Mouse (Mus musculus): ENCODE measurements around the gene Serpinb3b. TPM values are rescaled to one million over a fixed set of nuclear protein-coding genes. Genes with fewer than 3 reads are reported as not detected.
"Not testable (repeated sequence)": the region's sequence is repeated elsewhere in the genome, so short reads cannot be mapped to it uniquely, and the experiment has no call there.

The Serpinb3b gene
- not detected in 2 replicates for polyA plus RNA-seq (2012; rRNA removed)

- H3K27me3 ChIP-seq (ENCODE audit: control insufficient read depth, insufficient read depth, low read length): not testable (repeated sequence)
Measured at GRCm38 (mm10) chr1:107278261-107278660, at the start of gene Serpinb3b, which contains the start of gene Serpinb3c. Gene Serpinb3b (minus strand): TSS chr1:107278361. Gene Serpinb3c (minus strand): TSS chr1:107278371.

GRCm38 (mm10) chr1:107243170-107243569 is 35.0 kb downstream of the Serpinb3b start:
- H3K27me3 ChIP-seq (ENCODE audit: control insufficient read depth, insufficient read depth, low read length); H3K4me1 ChIP-seq (ENCODE audit: control insufficient read depth, insufficient read depth, insufficient read length, low read length); H3K36me3 ChIP-seq (ENCODE audit: control insufficient read depth, insufficient read depth, low read length); H3K27ac ChIP-seq (ENCODE audit: insufficient read depth, low read depth, low read length); H3K4me3 ChIP-seq (ENCODE audit: low read depth, low read length): not testable (repeated sequence)
- 30% methylated on average over 3 of the region's 3 CpGs for WGBS

More at GRCm38 (mm10) chr1:107278261-107278660, at the start of gene Serpinb3b, which contains the start of gene Serpinb3c:
- not testable (repeated sequence) for H3K27ac ChIP-seq (ENCODE audit: insufficient read depth, low read depth, low read length); H3K4me3 ChIP-seq (ENCODE audit: low read depth, low read length); H3K36me3 ChIP-seq (ENCODE audit: control insufficient read depth, insufficient read depth, low read length); H3K4me1 ChIP-seq (ENCODE audit: control insufficient read depth, insufficient read depth, insufficient read length, low read length)

GRCm38 (mm10) chr1:107217276-107217675 is 60.9 kb downstream of the Serpinb3b start:
- not testable (repeated sequence) for H3K27ac ChIP-seq (ENCODE audit: insufficient read depth, low read depth, low read length); H3K36me3 ChIP-seq (ENCODE audit: control insufficient read depth, insufficient read depth, low read length); H3K4me1 ChIP-seq (ENCODE audit: control insufficient read depth, insufficient read depth, insufficient read length, low read length); H3K27me3 ChIP-seq (ENCODE audit: control insufficient read depth, insufficient read depth, low read length); H3K4me3 ChIP-seq (ENCODE audit: low read depth, low read length)
- WGBS: 82% methylated on average over 1 of the region's 1 CpGs

GRCm38 (mm10) chr1:107127453-107127852 is 150.7 kb downstream of the Serpinb3b start:
- not testable (repeated sequence) for H3K4me1 ChIP-seq (ENCODE audit: control insufficient read depth, insufficient read depth, insufficient read length, low read length); H3K4me3 ChIP-seq (ENCODE audit: low read depth, low read length); H3K27me3 ChIP-seq (ENCODE audit: control insufficient read depth, insufficient read depth, low read length); H3K27ac ChIP-seq (ENCODE audit: insufficient read depth, low read depth, low read length); H3K36me3 ChIP-seq (ENCODE audit: control insufficient read depth, insufficient read depth, low read length)

Other genes starting within 250 kb of the Serpinb3b start
- gene Serpinb3a, start 226.1 kb downstream of the Serpinb3b start, polyA plus RNA-seq (2012; rRNA removed): not detected in 2 replicates
- gene Serpinb3d, start 194.9 kb downstream of the Serpinb3b start, polyA plus RNA-seq (2012; rRNA removed): not detected in 2 replicates
- gene Serpinb3c, start within 50 bp of the Serpinb3b start, polyA plus RNA-seq (2012; rRNA removed): not detected in 2 replicates
- not detected in 2 replicates for gene Serpinb11, start 82.8 kb upstream of the Serpinb3b start, polyA plus RNA-seq (2012; rRNA removed)
- not detected in 2 replicates for gene Serpinb7, start 121.3 kb upstream of the Serpinb3b start, polyA plus RNA-seq (2012; rRNA removed)
- gene Serpinb2, start 233.1 kb upstream of the Serpinb3b start, polyA plus RNA-seq (2012; rRNA removed): 0.05 TPM in 2 replicates